Mouse (Mus musculus) spleen, adult 2 months (tissue): ENCODE measurements around the gene Kalrn. TPM values are rescaled to one million over a fixed set of nuclear protein-coding genes. Genes with fewer than 3 reads are reported as not detected.

Source experiments
- DNase-seq, 2 experiments: peaks; one replicate each; pipeline versions ENCODE4 v3.0.0 to v3.0.0-alpha.2; 2012 to 2021; ENCODE audit warnings: low spot score in 2 of 2, low read depth in 1 of 2
- H3K27ac ChIP-seq: fragments of 200-500 bp; 2 replicates; pipeline ENCODE4 v1.5.1; 2012; ENCODE audit warnings: low read length, inconsistent platforms; ENCODE audit not compliant: insufficient read depth
- H3K27me3 ChIP-seq: fragments of 200-500 bp; 2 replicates; pipeline ENCODE4 v1.6.1; 2012; ENCODE audit warnings: mild to moderate bottlenecking, moderate library complexity, low read length, inconsistent platforms; ENCODE audit not compliant: control insufficient read depth, insufficient read depth
- H3K36me3 ChIP-seq: fragments of 200-500 bp; 2 replicates; pipeline ENCODE4 v1.6.1; 2012; ENCODE audit warnings: mild to moderate bottlenecking, low read length, inconsistent platforms; ENCODE audit not compliant: control insufficient read depth, insufficient read depth
- H3K4me1 ChIP-seq: fragments of 200-500 bp; 2 replicates; pipeline ENCODE4 v1.6.1; 2011; ENCODE audit warnings: inconsistent platforms; ENCODE audit not compliant: control insufficient read depth, insufficient read depth, insufficient read length
- H3K4me3 ChIP-seq: fragments of 200-500 bp; 2 replicates; pipeline ENCODE4 v1.5.1; 2011; ENCODE audit warnings: mild to moderate bottlenecking, inconsistent platforms; ENCODE audit not compliant: insufficient read depth, insufficient read length; ENCODE audit errors: extremely low read depth
- CTCF ChIP-seq: fragments of 200-500 bp; IDR thresholded peaks from 2 replicates; pipeline ENCODE4 v1.5.1; 2011; ENCODE audit warnings: mild to moderate bottlenecking, inconsistent platforms; ENCODE audit not compliant: insufficient read depth, insufficient read length, insufficient replicate concordance; ENCODE audit errors: extremely low read depth
- POLR2A ChIP-seq: fragments of 200-500 bp; IDR thresholded peaks from 2 replicates; pipeline ENCODE4 v1.6.1; 2011; ENCODE audit warnings: low read depth, low read length, inconsistent platforms
- WGBS: fragments of 180-500 bp; shearing (Covaris S2); methylation state at CpG from one replicate; pipeline ENCODE4 v1.1.7; 2018; 5-methylcytosine and 5-hydroxymethylcytosine counted together
- polyA plus RNA-seq: library from polyadenylated mRNA; depleted of rRNA; stranded (reverse); fragments of >200 nt; gene quantifications from 2 replicates; pipeline ENCODE4 v1.2.3, GENCODE M21; 2012

The Kalrn gene
- polyA plus RNA-seq, 1 experiment, result 7.6 TPM

- DNase-seq, result no peak
- H3K27me3 ChIP-seq, result no peaks in the 10 kb centered on the region
- no peaks in the 10 kb centered on the region for H3K4me1 ChIP-seq
- H3K4me3 ChIP-seq, result no peak overlapping the region
- 79% methylated on average over 9 of the region's 9 CpGs for WGBS
- no peaks in the 10 kb centered on the region for H3K36me3 ChIP-seq
- H3K27ac ChIP-seq, result no peak overlapping the region
- no peak for TF ChIP-seq POLR2A
- no peak for TF ChIP-seq CTCF
Measured at GRCm38 (mm10) chr16:34163086-34163485, 410.2 kb downstream of the Kalrn start.

GRCm38 (mm10) chr16:34159576-34159975 lies 413.8 kb downstream of the Kalrn start:
- TF ChIP-seq POLR2A, result no peak
- TF ChIP-seq CTCF, result no peak
- 86% methylated on average over 3 of the region's 3 CpGs for WGBS
- Histone ChIP-seq H3K4me1 (no peaks in the 10 kb centered on the region), H3K36me3 (no peaks in the 10 kb centered on the region), H3K27ac (no peak overlapping the region), H3K4me3 (no peak overlapping the region), H3K27me3 (no peaks in the 10 kb centered on the region)
- no peak for DNase-seq

GRCm38 (mm10) chr16:34157386-34158135 lies 415.8 kb downstream of the Kalrn start:
- no peak for TF ChIP-seq POLR2A
- TF ChIP-seq CTCF, result no peak
- Histone ChIP-seq H3K27me3 (no peaks in the 10 kb centered on the region), H3K4me1 (no peaks in the 10 kb centered on the region), H3K4me3 (no peak overlapping the region), H3K27ac (no peak overlapping the region), H3K36me3 (no peaks in the 10 kb centered on the region)
- 84% methylated on average over 4 of the region's 4 CpGs for WGBS
- no peak for DNase-seq

- no peaks in the 10 kb centered on the region for H3K27me3 ChIP-seq
- TF ChIP-seq POLR2A (no peak), CTCF (no peak)
- DNase-seq, result no peak
- H3K27ac ChIP-seq, result no peak overlapping the region
- no peaks in the 10 kb centered on the region for H3K4me1 ChIP-seq
- H3K36me3 ChIP-seq, result no peaks in the 10 kb centered on the region
- WGBS, result 76% methylated on average over 3 of the region's 3 CpGs
- H3K4me3 ChIP-seq, result no peak overlapping the region
Measured at GRCm38 (mm10) chr16:34155696-34156095, 417.6 kb downstream of the Kalrn start.

- no peak overlapping the region for H3K4me3 ChIP-seq
- H3K27ac ChIP-seq, result no peak overlapping the region
- H3K36me3 ChIP-seq, result no peaks in the 10 kb centered on the region
- TF ChIP-seq CTCF (no peak), POLR2A (no peak)
- H3K27me3 ChIP-seq, result no peaks in the 10 kb centered on the region
- 89% methylated on average over 3 of the region's 3 CpGs for WGBS
- no peaks in the 10 kb centered on the region for H3K4me1 ChIP-seq
- DNase-seq, result no peak
Measured at GRCm38 (mm10) chr16:34154903-34155302, 418.4 kb downstream of the Kalrn start.

- Histone ChIP-seq H3K27ac (no peak overlapping the region), H3K27me3 (no peaks in the 10 kb centered on the region), H3K36me3 (no peaks in the 10 kb centered on the region), H3K4me3 (no peak overlapping the region), H3K4me1 (no peaks in the 10 kb centered on the region)
- 79% methylated on average over 3 of the region's 3 CpGs for WGBS
- no peak for DNase-seq
- no peak for TF ChIP-seq CTCF
- no peak for TF ChIP-seq POLR2A
Measured at GRCm38 (mm10) chr16:34151528-34152071, 421.7 kb downstream of the Kalrn start.

- Histone ChIP-seq H3K4me3 (no peak overlapping the region), H3K27ac (no peak overlapping the region), H3K27me3 (no peaks in the 10 kb centered on the region), H3K36me3 (no peaks in the 10 kb centered on the region), H3K4me1 (no peaks in the 10 kb centered on the region)
- no peak for DNase-seq
- TF ChIP-seq CTCF, result no peak
- no peak for TF ChIP-seq POLR2A
- WGBS, result 89% methylated on average over 8 of the region's 8 CpGs
Measured at GRCm38 (mm10) chr16:34141670-34142069, 431.7 kb downstream of the Kalrn start.
